Mouse (Mus musculus) megakaryocyte progenitor cell, adult 5-6 weeks (primary cell): ENCODE data around the gene Vmo1. TPM values are rescaled to one million over a fixed set of nuclear protein-coding genes. Genes with fewer than 3 reads are reported as not detected.
A peak's percentile ranks its signal among the peaks of the same experiment; 100 is the strongest.
"Not testable (repeated sequence)": the region's sequence is repeated elsewhere in the genome, so short reads cannot be mapped to it uniquely, and the experiment has no call there.

ENCODE experiments used
- ATAC-seq: replicated peaks from 2 replicates; pipeline ENCODE4 v1.8.0; 2016; ENCODE audit warnings: mild to moderate bottlenecking, moderate TSS enrichment, inconsistent platforms; ENCODE audit not compliant: poor library complexity
- total RNA-seq, 2 experiments: library from RNA; stranded (forward) in 1 of 2; stranded (reverse) in 1 of 2; fragments of 157-497, 149-512 nt in 1 of 2; fragments of 200-1000 nt in 1 of 2; gene quantifications; 2 replicates each; pipeline versions ENCODE4 v1.2.3 to v1.2.4; 2015 to 2017

The Vmo1 gene
- total RNA-seq (2015) (not detected in 2 replicates), total RNA-seq (2017) (not detected in 2 replicates)

GRCm38 (mm10) chr11:70514288-70514687 is at the start of gene Vmo1:
Gene Vmo1, minus strand, starts transcription at chr11:70514616.
- ATAC-seq = no peak

GRCm38 (mm10) chr11:70563470-70564275 is 49.3 kb upstream of the Vmo1 start:
- ATAC-seq = peak; percentile 14; the same call in 1 of the 2 replicates

GRCm38 (mm10) chr11:70562995-70563469 is 48.6 kb upstream of the Vmo1 start:
- no peak for ATAC-seq

GRCm38 (mm10) chr11:70562287-70562994 is 48.0 kb upstream of the Vmo1 start, which contains the start of gene Mink1:
Gene Mink1, plus strand, starts transcription at chr11:70562881.
- ATAC-seq = peak; percentile 63

- no peak for ATAC-seq
Observed at GRCm38 (mm10) chr11:70561937-70562286, 47.5 kb upstream of the Vmo1 start.

GRCm38 (mm10) chr11:70557545-70557944 is 43.1 kb upstream of the Vmo1 start:
- peak; percentile 52; the same call in 1 of the 2 replicates for ATAC-seq

GRCm38 (mm10) chr11:70553940-70554339 is 39.5 kb upstream of the Vmo1 start:
- ATAC-seq = no peak

- no peak for ATAC-seq
Observed at GRCm38 (mm10) chr11:70551526-70551925, 37.1 kb upstream of the Vmo1 start.

GRCm38 (mm10) chr11:70544496-70544895 is 30.1 kb upstream of the Vmo1 start:
- no peak for ATAC-seq

GRCm38 (mm10) chr11:70541415-70541814 is 27.0 kb upstream of the Vmo1 start:
- ATAC-seq = no peak

- ATAC-seq = no peak
Observed at GRCm38 (mm10) chr11:70540928-70541327, 26.5 kb upstream of the Vmo1 start.

GRCm38 (mm10) chr11:70539877-70540587 is 25.6 kb upstream of the Vmo1 start, which contains the start of gene Pld2:
Gene Pld2, plus strand, starts transcription at chr11:70540064.
- peak; percentile 94 for ATAC-seq

GRCm38 (mm10) chr11:70539423-70539822 is 25.0 kb upstream of the Vmo1 start:
- ATAC-seq = no peak

- no peak for ATAC-seq
Observed at GRCm38 (mm10) chr11:70532839-70533238, 18.4 kb upstream of the Vmo1 start, which contains the start of gene Gm40193. Gene Gm40193, minus strand, starts transcription at chr11:70532939.

- ATAC-seq = not testable (repeated sequence)
Observed at GRCm38 (mm10) chr11:70531065-70531464, 16.6 kb upstream of the Vmo1 start.

GRCm38 (mm10) chr11:70528610-70529009 is 14.2 kb upstream of the Vmo1 start:
- ATAC-seq = no peak

GRCm38 (mm10) chr11:70526211-70526610 is 11.8 kb upstream of the Vmo1 start:
- no peak for ATAC-seq

GRCm38 (mm10) chr11:70525726-70526125 is 11.3 kb upstream of the Vmo1 start:
- ATAC-seq = peak; percentile 29; the same call in 1 of the 2 replicates

GRCm38 (mm10) chr11:70525184-70525678 is 10.8 kb upstream of the Vmo1 start, which contains the start of gene Psmb6:
Gene Psmb6, plus strand, starts transcription at chr11:70525367.
- peak; percentile 100 for ATAC-seq

- ATAC-seq = peak; percentile 19
Observed at GRCm38 (mm10) chr11:70524782-70525181, 10.4 kb upstream of the Vmo1 start.
